Mouse (Mus musculus) C2C12 (cell line): ENCODE measurements around the gene Phkg1. TPM values are rescaled to one million over a fixed set of nuclear protein-coding genes. Genes with fewer than 3 reads are reported as not detected.
"Not testable (repeated sequence)": the region's sequence is repeated elsewhere in the genome, so short reads cannot be mapped to it uniquely, and the experiment has no call there.

Experiments
- H3K27me3 ChIP-seq: one replicate; pipeline ENCODE4 v1.6.1; 2011; ENCODE audit not compliant: control insufficient read depth, insufficient read depth, insufficient read length
- H3K36me3 ChIP-seq: one replicate; pipeline ENCODE4 v1.6.1; 2011; ENCODE audit not compliant: control insufficient read depth, insufficient read depth
- H3K4me3 ChIP-seq: one replicate; pipeline ENCODE4 v1.5.1; 2011; ENCODE audit warnings: mild to moderate bottlenecking, control low read depth; ENCODE audit not compliant: poor library complexity, insufficient read depth, severe bottlenecking
- H3K79me2 ChIP-seq: one replicate; pipeline ENCODE4 v1.6.1; 2011; ENCODE audit not compliant: control insufficient read depth, insufficient read depth
- H3K79me3 ChIP-seq: one replicate; pipeline ENCODE4 v1.6.1; 2011; ENCODE audit warnings: low read depth, control low read depth
- H3ac ChIP-seq: one replicate; pipeline ENCODE3; 2011; ENCODE audit warnings: low read depth; ENCODE audit not compliant: control insufficient read depth, insufficient read length
- CEBPB ChIP-seq: IDR thresholded peaks from one replicate; pipeline ENCODE4 v1.6.1; 2011; ENCODE audit warnings: low read depth, mild to moderate bottlenecking, control low read depth, moderate library complexity
- CTCF ChIP-seq: IDR thresholded peaks from one replicate; pipeline ENCODE4 v1.5.1; 2011; ENCODE audit not compliant: control insufficient read depth, insufficient read depth, insufficient read length
- FOSL1 ChIP-seq: IDR thresholded peaks from one replicate; pipeline ENCODE4 v1.8.0; 2011; ENCODE audit warnings: mild to moderate bottlenecking, low read length; ENCODE audit not compliant: poor library complexity, insufficient read depth, severe bottlenecking
- MAX ChIP-seq: IDR thresholded peaks from one replicate; pipeline ENCODE4 v1.6.1; 2011; ENCODE audit warnings: mild to moderate bottlenecking, control low read depth
- MYOD1 ChIP-seq: IDR thresholded peaks from one replicate; pipeline ENCODE4 v1.6.1; 2011; ENCODE audit warnings: low read depth; ENCODE audit not compliant: control insufficient read depth, insufficient read length
- MYOG ChIP-seq: IDR thresholded peaks from one replicate; pipeline ENCODE4 v1.6.1; 2011; ENCODE audit not compliant: control insufficient read depth, insufficient read length; ENCODE audit errors: extremely low read depth
- USF1 ChIP-seq: IDR thresholded peaks from one replicate; pipeline ENCODE4 v1.6.1; 2011; ENCODE audit warnings: low read depth, mild to moderate bottlenecking, control low read depth, moderate library complexity
- polyA plus RNA-seq: library from polyadenylated mRNA; unstranded; fragments of >200 nt; fragmentation: generic; extraction: Trizol; gene quantifications from one replicate; pipeline ENCODE4 v1.2.1, GENCODE M21; 2012; ENCODE audit warnings: missing spikeins

Gene Phkg1
- polyA plus RNA-seq, 1 experiment = 0.15 TPM

GRCm38 (mm10) chr5:129909591-129909990 is 11.2 kb upstream of the Phkg1 start:
- H3K79me3 ChIP-seq = no peaks in the 10 kb centered on the region
- H3ac ChIP-seq = no peak overlapping the region
- no peak overlapping the region for H3K4me3 ChIP-seq
- no peaks in the 10 kb centered on the region for H3K36me3 ChIP-seq
- no peaks in the 10 kb centered on the region for H3K79me2 ChIP-seq
- H3K27me3 ChIP-seq = no peaks in the 10 kb centered on the region
- TF ChIP-seq MYOG = no peak

- Histone ChIP-seq H3K36me3 (no peaks in the 10 kb centered on the region), H3K4me3 (peak overlapping the region; percentile 37), H3K79me3 (no peaks in the 10 kb centered on the region), H3K27me3 (no peaks in the 10 kb centered on the region), H3K79me2 (no peaks in the 10 kb centered on the region), H3ac (no peak overlapping the region)
- TF ChIP-seq FOSL1 (no peak), MYOG (no peak)
These were observed 10.8 kb upstream of the Phkg1 start for GRCm38 (mm10) chr5:129909147-129909546.

- no peaks in the 10 kb centered on the region for H3K79me3 ChIP-seq
- H3K36me3 ChIP-seq = no peaks in the 10 kb centered on the region
- no peaks in the 10 kb centered on the region for H3K79me2 ChIP-seq
- no peak for TF ChIP-seq MYOG
- TF ChIP-seq CTCF = peak; percentile 57
- no peak for TF ChIP-seq USF1
- TF ChIP-seq FOSL1 = no peak
- no peak for TF ChIP-seq CEBPB
- TF ChIP-seq MYOD1 = no peak
- peak; percentile 60 for TF ChIP-seq MAX
- H3K4me3 ChIP-seq = peak within 1 kb of the TSS; percentile 37
- H3ac ChIP-seq = peak within 1 kb of the TSS; percentile 86
- no peaks in the 10 kb centered on the region for H3K27me3 ChIP-seq
These were observed 10.1 kb upstream of the Phkg1 start, which contains the start of gene Nupr1l for GRCm38 (mm10) chr5:129908242-129908965. Nupr1l (plus strand) TSS chr5:129908540.

- Histone ChIP-seq H3K36me3 (no peaks in the 10 kb centered on the region), H3K4me3 (peak overlapping the region; percentile 37), H3K79me2 (no peaks in the 10 kb centered on the region), H3K27me3 (no peaks in the 10 kb centered on the region), H3K79me3 (no peaks in the 10 kb centered on the region), H3ac (no peak overlapping the region)
- TF ChIP-seq USF1 (no peak), FOSL1 (no peak), MYOD1 (no peak), CTCF (no peak), CEBPB (no peak), MYOG (no peak)
These were observed 9.4 kb upstream of the Phkg1 start for GRCm38 (mm10) chr5:129907775-129908174.

DNA sequence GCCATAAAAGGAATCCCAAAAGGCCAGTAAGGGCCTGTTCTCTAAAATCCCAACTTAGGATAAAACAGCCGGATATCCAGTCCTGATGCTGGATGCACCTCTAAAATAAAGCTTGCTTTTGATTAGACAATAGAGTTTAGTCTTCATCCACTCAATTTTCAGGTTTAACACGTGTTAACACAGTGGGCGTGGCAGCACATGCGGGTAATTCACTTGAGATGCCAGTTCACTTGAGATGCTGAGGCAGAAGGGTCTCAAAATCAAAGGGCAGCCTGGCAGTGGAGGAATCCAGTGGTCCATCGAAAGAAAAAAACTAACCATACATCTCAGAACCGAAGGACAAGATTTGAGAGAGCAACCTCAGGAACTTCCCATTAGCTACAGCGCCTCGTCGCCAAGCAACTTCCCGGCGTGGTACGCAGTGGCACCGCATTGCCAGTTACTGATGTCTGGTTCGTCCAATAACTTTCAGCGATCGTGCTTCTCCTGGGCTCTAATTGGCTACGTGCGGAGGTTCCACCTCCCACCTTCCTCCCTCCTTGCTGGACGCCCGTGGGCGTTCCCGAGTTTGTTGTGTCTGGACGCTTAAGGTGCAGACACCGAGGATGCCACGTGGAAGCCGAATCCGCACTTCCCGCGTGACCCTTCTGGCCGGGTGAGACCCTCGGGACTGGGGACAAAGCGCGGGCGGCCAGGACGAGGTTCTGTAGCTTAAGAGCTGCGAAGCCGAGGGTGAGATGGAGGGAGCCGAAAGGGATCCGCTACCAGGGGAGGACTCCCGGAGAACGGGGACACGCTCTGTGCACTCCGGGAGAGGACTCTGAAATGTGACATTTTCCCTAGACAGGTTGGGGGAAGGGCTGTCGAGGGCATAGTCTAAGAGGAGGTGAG is 2.9 kb downstream of the Phkg1 start, which contains the start of gene Zbed5:
Gene Zbed5, plus strand, starts transcription at position 526 of the 891 bp plus-strand sequence.
- H3ac ChIP-seq = peak within 1 kb of the TSS; percentile 34
- H3K27me3 ChIP-seq = no peaks in the 10 kb centered on the region
- no peaks in the 10 kb centered on the region for H3K79me2 ChIP-seq
- H3K36me3 ChIP-seq = no peaks in the 10 kb centered on the region
- no peaks in the 10 kb centered on the region for H3K79me3 ChIP-seq
- TF ChIP-seq FOSL1 (no peak), USF1 (no peak), MYOG (no peak), MYOD1 (no peak), MAX (peak; percentile 84), CTCF (no peak)
- H3K4me3 ChIP-seq = peak within 1 kb of the TSS; percentile 49

DNA sequence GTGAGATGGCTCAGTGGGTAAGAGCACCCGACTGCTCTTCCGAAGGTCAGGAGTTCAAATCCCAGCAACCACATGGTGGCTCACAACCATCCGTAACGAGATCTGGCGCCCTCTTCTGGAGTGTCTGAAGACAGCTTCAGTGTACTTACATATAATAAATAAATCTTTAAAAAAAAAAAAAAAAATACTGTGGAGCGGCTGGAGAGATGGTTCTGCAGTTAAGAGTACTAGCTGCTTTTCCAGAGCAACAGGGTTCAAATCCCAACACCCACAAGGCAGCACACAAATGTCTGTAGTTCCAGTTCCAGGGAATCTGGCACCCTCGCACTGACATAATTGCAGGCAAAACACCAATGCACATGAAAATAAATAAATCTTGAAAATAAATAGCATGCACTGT is 8.0 kb downstream of the Phkg1 start:
- not testable (repeated sequence) for H3K36me3 ChIP-seq, H3K4me3 ChIP-seq, H3K27me3 ChIP-seq, H3ac ChIP-seq
- H3K79me2 ChIP-seq = peaks cover 17% of the 10 kb centered on the region
- peaks cover 15% of the 10 kb centered on the region for H3K79me3 ChIP-seq
